Mouse (Mus musculus): Measurements from ENCODE around the gene Tdrd9.

DNA sequence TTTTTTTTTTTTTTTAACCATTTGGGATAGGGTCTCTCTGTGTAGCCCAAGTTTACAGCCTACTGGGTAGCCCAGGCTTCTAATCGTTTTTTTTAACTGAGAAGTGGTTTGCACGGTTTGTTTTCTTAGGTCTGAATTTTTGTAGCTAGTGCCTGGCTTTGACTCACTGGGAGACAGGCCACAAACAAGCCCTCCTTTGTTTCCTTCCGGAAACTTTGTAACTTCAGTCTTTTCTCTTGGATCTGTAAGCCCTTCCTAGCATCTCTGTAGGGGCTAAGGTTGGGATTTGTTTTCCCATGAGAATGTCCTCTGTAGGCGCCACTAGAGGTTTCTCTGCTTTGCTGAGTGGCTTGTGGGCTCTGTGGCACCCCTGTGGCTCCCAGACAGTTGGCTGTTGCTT is 128.7 kb downstream of the Tdrd9 start:
- TF ChIP-seq POLR2A (IDR thresholded peaks at IDR 0.05; ENCODE audit: insufficient read depth, low read depth, low read length) (no peak), EP300 (IDR thresholded peaks at IDR 0.05; ENCODE audit: insufficient read depth, low read depth, low read length) (no peak), CTCF (IDR thresholded peaks at IDR 0.05) (no peak)
